Mouse (Mus musculus) thymus, postnatal 25 days (tissue): ENCODE results near the gene Cyp4f18.
"Not testable (repeated sequence)": the region's sequence is repeated elsewhere in the genome, so short reads cannot be mapped to it uniquely, and the experiment has no call there.

Experiments used
- DNase-seq: peaks from one replicate; pipeline ENCODE4 v3.0.0; 2022

Cyp4f18 gene

DNA sequence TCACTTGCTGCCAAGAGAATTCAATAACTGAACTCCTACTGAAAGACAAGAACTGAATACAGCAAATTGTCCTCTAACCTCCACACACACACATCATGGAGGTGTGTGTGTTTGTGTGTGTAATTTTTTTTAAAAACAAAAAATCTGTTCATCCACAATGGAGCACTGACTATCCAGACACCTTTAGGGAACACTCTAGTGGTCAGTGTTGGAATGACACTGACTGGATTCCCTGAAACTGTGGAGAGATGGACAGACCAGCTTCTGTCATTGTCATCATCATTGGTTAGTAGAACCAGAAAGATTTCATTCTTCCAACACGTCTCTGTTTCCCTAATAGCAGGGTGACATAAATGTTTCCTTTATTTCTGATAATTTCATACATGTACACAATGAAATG, 37.5 kb downstream of the Cyp4f18 start:
- DNase-seq, result no peak

DNA sequence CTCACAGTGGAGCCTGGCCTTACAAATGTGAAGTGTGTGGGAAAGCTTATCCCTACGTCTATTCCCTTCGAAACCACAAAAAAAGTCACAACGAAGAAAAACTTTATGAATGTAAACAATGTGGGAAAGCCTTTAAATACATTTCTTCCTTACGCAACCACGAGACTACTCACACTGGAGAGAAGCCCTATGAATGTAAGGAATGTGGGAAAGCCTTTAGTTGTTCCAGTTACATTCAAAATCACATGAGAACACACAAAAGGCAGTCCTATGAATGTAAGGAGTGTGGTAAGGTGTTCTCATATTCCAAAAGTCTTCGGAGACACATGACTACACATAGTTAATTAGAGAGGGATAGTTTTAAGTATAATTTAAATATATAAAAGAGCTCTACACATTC, 40.8 kb downstream of the Cyp4f18 start:
- DNase-seq, result no peak

DNA sequence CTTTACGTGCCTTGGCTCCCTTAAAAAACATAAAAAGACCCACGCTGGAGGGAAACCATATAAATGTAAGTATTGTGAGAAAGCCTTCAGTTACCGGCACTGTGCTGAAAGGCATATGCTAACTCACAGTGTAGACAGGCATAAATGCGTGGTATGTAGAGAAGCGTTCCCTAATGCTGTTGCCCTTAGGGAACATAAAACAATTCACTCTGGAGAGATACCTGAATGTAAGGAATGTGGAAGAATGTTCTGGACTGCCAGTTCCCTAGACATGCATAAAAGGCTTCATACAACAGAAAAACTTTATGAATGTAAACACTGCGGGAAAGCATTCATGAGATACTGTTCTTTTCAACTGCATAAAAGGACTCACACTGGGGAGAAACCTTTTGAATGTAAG, 41.3 kb downstream of the Cyp4f18 start:
- no peak for DNase-seq

DNA sequence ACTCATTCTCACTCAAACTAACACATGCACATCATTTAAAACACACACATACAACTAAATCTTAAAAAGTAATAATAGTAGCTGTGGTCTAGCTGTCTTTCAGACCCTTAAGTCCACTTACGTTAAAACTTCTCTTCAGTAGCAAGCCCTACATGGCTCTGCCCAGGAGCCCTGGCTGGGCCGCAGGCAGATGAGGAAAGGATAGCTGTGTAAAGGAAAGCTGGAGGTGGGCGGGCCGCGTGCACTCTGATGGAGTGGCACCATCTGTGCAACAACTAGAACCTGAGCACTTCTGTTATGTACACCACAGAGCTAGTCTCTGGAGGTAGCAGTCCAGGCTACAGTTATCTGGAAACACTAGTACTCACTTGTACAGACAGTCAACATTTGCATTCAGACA, 42.2 kb downstream of the Cyp4f18 start:
- no peak for DNase-seq

DNA sequence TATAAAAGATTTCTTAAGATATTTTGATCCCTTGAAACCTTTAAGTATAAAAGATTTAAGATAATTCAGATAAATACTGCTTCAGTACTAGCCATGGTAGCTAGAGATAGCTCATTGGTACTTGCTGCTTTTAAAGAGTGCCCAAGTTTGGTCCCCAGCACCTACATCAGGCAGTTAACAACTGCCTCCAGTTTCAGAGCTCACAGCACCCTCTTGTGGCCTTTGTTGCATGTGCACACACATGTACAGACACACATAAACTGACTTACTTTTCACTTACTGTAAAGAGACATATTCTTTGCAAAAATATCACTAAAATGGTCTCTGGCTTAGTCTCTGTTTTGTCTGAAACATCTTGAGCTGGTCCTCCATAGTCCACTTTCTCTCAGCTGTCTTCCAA, 43.0 kb downstream of the Cyp4f18 start:
- no peak for DNase-seq

DNA sequence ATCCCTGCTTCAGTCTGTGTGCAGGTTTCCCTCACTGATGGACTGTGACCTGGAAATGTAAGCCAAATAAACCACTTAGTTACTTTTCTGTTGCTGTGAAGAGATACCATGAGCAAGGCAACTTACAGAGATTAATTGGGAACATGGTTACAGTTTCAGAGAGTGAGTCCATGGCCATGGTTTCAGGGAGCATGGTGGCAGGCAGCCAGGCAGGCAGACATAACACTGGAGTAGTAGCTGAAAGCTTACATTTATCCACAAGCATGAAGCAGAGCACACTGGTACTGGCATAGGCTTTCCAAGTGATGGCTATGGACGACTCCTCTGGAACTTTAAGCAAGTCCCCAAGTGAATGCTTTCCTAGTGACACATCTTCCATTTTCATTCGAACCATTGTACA, 44.3 kb downstream of the Cyp4f18 start:
- DNase-seq, result no peak

- no peak for DNase-seq
Measured at GRCm38 (mm10) chr8:71964051-71964450, 45.4 kb downstream of the Cyp4f18 start.

DNA sequence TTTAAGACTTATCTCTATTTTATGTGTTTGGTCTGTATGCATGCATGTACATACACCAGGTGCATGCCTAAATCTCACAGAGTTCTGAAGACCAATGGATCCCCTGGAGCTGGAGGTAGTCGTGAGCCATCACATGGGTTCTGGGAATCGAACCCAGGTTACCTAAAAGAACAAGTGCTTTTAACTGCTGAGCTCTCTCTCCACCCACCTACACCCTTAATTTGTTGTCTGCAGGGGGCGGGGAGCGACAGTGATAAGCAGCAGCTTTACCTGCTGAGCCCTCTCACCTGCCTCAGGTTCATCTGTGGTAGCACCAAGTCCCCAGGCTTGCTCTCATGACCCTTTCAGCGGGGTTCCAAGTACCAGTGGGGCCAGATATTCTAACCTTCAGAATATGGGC, 47.6 kb downstream of the Cyp4f18 start:
- no peak for DNase-seq

DNA sequence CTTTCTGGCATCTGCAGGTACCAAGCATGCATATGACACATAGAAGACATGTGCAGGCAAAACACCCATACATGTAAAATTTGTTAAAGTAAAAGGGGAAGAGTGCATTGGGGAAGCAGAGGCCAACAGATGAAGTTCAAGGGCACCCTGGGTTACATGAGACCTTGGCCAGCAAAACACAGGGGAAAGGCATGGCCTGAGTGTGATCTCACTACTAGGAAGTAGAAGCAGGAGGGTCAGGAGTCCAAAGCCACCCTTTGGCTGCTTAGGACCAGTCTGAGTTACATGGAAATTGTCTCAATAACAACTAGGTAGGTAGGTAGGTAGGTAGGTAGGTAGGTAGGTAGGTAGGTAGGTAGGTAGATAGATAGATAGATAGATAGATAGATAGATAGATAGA, 48.9 kb downstream of the Cyp4f18 start:
- DNase-seq, result no peak

- DNase-seq, result no peak
Measured at GRCm38 (mm10) chr8:71954666-71955065, 54.8 kb downstream of the Cyp4f18 start.

DNA sequence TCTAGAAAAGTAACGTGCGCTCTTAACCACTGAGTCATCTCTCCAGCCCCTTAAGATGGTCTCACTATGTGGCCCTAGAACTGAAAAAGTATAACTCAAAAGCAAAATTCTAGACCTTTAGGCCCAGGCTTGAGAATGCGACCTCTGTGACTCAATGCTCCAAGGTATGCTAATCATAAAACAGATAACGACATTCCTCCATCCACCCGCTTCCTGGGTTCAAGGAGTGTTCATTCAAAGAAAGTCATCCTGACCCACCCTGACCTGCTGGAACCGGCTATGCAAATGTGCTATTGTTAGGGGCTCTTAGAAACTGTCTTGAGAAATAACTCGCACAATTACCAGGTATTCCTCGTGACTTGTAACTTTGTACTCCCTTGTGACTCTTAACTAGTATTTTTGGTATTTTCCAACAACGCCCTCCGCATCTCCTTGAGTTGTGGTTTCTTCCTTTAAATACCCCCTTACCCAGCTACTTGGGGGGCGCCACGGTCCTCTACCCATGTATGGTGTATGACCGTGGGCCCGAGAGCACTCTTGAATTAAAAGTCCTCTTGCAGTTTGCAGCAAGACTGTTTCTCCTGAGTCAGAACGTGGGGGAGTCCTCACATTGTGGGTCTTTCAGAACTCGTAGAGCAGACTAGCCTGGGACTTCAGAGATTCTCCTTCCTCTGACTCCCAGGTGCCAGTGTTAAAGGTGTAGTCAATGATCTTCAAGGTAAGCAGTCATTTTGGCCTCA, 56.3 kb downstream of the Cyp4f18 start:
- not testable (repeated sequence) for DNase-seq

DNA sequence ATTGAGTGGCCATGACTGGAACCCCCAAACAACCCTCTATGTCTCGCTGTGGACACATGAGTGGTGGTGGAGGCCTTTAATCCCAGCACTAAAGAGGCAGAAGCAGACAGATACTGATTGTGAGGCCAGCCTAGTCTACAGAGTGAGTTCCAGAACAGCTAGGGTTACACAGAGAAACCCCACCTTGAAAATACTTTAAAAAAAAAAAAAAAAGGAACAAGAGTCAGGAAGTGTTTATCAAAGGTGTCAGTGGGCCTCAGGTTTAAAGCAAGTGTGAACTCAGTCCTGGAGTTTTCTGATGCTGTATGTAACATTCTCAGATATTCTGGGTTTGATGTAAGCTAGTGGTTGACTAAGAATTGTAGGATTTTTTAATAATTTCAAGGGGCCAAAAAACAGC, 56.9 kb downstream of the Cyp4f18 start:
- no peak for DNase-seq

DNA sequence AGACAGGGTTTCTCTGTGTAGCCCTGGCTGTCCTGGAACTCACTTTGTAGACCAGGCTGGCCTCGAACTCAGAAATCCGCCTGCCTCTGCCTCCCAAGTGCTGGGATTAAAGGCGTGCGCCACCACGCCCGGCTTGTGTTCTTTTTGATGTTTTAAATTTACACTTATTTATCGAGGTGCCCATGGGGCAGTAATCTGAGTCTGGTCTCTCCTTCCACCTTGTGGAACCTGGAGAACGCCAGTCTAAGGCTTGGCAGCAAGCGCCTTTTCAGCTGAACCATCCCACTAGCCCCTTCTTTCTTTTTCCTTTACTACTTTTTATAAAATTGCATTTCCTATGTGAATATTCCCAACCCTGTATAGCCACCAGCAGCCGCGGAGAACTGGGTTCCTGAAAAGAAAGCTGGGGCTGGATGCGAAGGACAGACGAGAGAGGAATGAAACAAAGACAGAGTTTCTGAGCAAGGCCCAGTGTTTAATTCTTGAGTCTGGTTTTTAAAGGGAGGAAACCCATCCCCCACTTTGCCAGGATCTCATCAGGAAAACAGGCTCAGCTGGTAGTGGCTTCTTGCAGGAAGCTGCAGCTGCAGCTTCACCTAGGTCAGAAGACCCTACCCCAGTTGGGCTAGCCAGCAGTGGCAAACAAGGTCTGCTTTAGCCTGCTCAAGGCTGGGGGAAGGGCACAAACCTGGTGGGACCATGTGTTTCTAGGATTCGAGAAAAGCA, 57.8 kb downstream of the Cyp4f18 start:
- DNase-seq, result peak; percentile 29

GRCm38 (mm10) chr8:71950482-71951221, 58.8 kb downstream of the Cyp4f18 start, which contains the start of gene Zfp961:
Gene Zfp961, plus strand, starts transcription at chr8:71951038.
- DNase-seq, result peak; percentile 99

GRCm38 (mm10) chr8:71948624-71949023, 60.8 kb downstream of the Cyp4f18 start:
- DNase-seq, result no peak

- DNase-seq, result no peak
Measured at GRCm38 (mm10) chr8:71941776-71942175, 67.7 kb downstream of the Cyp4f18 start.

DNA sequence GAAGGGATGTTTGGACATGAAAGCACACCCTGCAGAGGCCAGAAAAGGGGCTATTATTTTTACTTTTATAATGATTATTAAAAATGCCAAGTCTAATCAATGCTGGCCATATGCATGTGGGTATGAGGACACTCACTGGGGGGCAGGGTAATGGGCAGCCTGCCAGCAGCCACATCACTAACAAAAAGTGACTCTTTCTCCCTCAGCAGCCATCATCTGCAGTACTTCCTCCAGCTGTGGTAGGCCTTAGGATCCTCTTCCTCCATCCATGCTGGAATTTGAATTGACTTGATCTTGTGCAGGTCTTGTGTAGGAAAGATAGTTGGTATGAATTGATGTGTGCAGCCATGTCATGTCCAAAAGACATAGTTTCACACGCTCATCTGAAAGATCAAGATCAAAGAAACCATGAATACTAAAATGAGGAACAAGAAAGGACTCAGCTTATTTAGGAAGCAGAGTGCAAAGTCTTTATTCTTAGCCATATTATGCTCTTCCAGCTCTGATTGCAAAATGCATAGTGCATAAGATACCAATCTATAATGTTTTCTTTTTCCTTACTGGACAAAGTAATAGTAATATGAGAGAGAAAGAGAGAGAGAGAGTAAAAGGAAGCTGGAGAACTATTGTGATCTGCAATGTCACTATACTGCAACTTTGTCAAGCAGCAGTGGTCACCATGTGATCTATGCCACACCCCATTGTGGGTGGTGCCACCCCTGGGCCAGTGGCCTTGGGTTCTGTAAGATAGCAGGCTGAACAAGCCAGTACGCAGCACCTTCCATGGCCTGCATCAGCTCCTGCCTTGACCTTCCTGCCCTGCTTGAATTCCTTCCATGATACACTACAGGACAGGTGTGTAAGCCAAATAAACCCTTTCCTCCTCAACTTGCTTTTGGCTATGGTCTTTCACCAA, 68.9 kb downstream of the Cyp4f18 start:
- DNase-seq, result no peak
